Mouse (Mus musculus): Measurements from ENCODE around the gene Ccdc167. TPM values are rescaled to one million over a fixed set of nuclear protein-coding genes. Genes with fewer than 3 reads are reported as not detected.
A peak's percentile ranks its signal among the peaks of the same experiment; 100 is the strongest.

Gene Ccdc167
- polyA plus RNA-seq, 1 experiment from 2014 or later, result 16.8 TPM

DNA sequence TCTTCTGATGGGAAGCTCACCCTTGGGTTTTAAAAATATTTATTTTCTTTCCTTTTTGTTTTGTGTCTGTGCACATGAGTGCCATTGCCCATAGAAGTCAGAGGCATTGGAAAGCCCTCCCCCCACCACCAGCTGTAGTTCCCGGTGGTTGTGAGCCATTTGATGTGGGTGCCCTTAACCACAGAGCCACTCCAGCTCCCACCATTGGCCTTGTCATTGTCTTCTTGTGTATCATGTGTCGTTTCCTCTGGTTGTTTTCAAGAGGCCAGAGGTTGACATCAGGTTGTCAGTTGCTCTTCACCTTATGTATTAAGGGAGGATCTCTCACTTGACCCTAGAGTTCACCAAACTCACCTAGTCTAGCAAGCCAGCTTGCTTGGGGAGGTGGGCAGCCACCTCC is 23.3 kb downstream of the Ccdc167 start:
- H3K27me3 ChIP-seq (ENCODE audit: insufficient read depth, poor library complexity, severe bottlenecking), result no peaks in the 10 kb centered on the region
- no peak overlapping the region for H3K4me3 ChIP-seq
- H3K4me1 ChIP-seq (replicated peaks), result no peaks in the 10 kb centered on the region
- 85% methylated on average over 2 of the region's 2 CpGs for WGBS
- H3K36me3 ChIP-seq, result peaks cover 92% of the 10 kb centered on the region
- no peak for DNase-seq (ENCODE audit: low spot score)
- no peaks in the 10 kb centered on the region for H3K9me3 ChIP-seq
- no peak overlapping the region for H3K27ac ChIP-seq

DNA sequence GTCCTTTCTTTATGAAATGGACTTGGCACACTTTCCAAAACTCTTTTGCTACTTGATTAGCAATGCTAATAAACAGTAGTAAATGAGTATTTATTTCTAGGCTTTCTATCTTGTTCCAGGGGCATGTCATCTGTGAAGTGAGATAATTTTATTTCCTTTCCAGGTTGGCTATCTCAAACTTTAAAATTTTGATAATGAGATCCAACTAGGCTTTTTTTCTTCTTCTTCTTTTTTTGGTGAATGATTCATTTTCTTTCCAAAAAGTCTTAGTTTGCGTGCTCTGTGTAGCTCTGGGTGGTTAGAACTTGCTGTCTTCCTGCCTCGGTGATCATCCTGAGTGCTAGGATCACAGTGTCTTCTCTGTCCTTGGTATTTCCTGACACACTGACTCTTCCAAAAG is 24.0 kb downstream of the Ccdc167 start:
- peaks cover 92% of the 10 kb centered on the region for H3K36me3 ChIP-seq
- H3K27ac ChIP-seq, result no peak overlapping the region
- 93% methylated on average over 2 of the region's 2 CpGs for WGBS

DNA sequence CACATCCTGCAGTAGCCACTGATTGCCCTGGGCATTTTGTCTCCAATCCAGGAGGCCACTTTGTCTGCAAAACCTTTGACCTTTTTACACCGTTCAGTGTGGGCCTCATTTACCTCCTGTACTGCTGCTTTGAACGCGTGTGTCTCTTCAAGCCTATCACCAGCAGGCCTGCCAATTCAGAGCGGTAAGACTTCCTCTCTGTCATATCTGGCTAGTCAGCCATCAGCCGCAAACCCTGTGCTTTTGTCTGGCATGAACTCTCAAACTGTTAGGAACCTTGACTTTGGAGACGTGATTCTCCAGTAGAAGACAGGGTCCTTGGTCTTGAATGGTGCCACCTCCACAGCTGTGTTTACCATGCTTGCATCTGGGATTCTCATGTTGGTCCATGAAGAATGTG is 26.6 kb downstream of the Ccdc167 start:
- H3K27ac ChIP-seq, result no peak overlapping the region
- 82% methylated on average over 6 of the region's 6 CpGs for WGBS
- DNase-seq (ENCODE audit: low spot score), result no peak
- no peaks in the 10 kb centered on the region for H3K27me3 ChIP-seq (ENCODE audit: insufficient read depth, poor library complexity, severe bottlenecking)
- H3K4me1 ChIP-seq (replicated peaks), result 0 out of 2 replicates have a peak, but pooled peaks cover 2% of the 10 kb centered on the region
- H3K36me3 ChIP-seq, result peaks cover 92% of the 10 kb centered on the region
- no peak overlapping the region for H3K4me3 ChIP-seq
- H3K9me3 ChIP-seq, result no peaks in the 10 kb centered on the region

More for the DNA sequence above, 24.0 kb downstream of the Ccdc167 start:
- H3K27me3 ChIP-seq (ENCODE audit: insufficient read depth, poor library complexity, severe bottlenecking), result no peaks in the 10 kb centered on the region
- DNase-seq (ENCODE audit: low spot score), result no peak
- H3K9me3 ChIP-seq, result no peaks in the 10 kb centered on the region
- H3K4me3 ChIP-seq, result no peak overlapping the region
- no peaks in the 10 kb centered on the region for H3K4me1 ChIP-seq (replicated peaks)

DNA sequence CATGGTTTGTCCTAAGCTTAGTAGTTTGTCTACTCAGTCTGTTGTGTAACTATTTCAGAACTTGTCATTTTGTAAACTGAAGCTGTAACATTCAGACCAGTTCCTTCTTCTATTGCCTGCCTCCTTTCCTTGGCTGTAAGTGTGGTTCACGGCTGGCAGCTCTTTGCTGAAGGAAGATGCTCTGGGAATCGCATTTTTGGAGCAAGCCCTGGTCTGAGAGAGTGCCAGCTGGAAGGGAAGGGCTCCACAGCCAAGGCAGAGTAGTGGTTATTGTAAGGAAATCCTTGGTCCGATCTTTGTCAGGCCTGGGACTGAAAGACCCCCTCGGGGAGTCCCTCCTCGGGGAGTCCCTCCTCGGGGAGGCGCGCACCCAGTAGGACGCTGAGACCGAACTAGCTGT is 28.2 kb downstream of the Ccdc167 start:
- Histone ChIP-seq H3K27ac (no peak overlapping the region), H3K4me1 (replicated peaks) (0 out of 2 replicates have a peak, but pooled peaks cover 2% of the 10 kb centered on the region), H3K27me3 (ENCODE audit: insufficient read depth, poor library complexity, severe bottlenecking) (no peaks in the 10 kb centered on the region), H3K36me3 (peaks cover 92% of the 10 kb centered on the region), H3K9me3 (no peaks in the 10 kb centered on the region), H3K4me3 (no peak overlapping the region)
- DNase-seq (ENCODE audit: low spot score), result no peak
- 93% methylated on average over 10 of the region's 10 CpGs for WGBS

DNA sequence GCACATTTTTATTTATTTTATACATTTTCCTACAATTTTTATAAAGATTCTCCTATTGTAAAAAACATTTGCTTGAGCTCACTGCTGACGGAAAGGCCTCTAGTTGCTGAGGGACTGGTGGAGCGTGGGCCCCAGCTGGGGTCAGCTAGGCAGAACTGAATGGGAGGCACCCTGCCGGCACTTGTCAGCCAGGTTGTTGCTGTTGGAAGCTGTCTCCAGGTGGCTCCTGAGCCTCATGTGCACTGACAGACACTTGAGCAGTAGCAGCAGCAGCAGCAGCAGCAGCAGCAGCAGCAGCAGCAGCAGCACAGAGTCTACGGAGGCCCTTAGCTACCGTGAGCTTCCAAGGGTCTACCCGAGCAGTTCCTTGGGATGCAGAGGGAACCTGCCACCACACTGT is 29.5 kb downstream of the Ccdc167 start:
- no peak for DNase-seq (ENCODE audit: low spot score)
- Histone ChIP-seq H3K36me3 (peaks cover 97% of the 10 kb centered on the region), H3K27ac (peak overlapping the region; percentile 4; the same call in 1 of the 2 replicates)

DNA sequence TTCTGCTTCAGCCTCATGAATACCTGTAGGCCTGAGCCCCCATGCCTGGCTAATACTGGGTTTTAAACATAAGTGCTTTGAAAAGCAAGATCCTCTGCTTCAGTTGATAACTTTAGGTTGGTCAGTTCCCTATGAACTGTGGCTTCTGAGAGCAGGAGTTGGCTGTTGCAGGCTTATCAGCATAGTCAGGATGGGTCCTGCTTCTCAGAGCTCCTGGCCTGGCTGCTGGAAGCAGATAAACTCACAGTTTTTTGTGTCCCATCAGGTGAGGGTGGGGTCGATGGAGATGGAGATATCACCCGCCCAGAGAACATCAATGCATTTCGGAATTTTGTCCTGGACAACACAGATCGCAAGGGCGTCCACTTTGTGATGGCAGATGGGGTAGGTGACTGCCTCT is 30.1 kb downstream of the Ccdc167 start:
- DNase-seq (ENCODE audit: low spot score), result no peak
- H3K9me3 ChIP-seq, result no peaks in the 10 kb centered on the region
- no peak overlapping the region for H3K4me3 ChIP-seq
- 0 out of 2 replicates have a peak, but pooled peaks cover 2% of the 10 kb centered on the region for H3K4me1 ChIP-seq (replicated peaks)
- no peak overlapping the region for H3K27ac ChIP-seq
- peaks cover 100% of the 10 kb centered on the region for H3K36me3 ChIP-seq
- H3K27me3 ChIP-seq (ENCODE audit: insufficient read depth, poor library complexity, severe bottlenecking), result no peaks in the 10 kb centered on the region
- 93% methylated on average over 5 of the region's 5 CpGs for WGBS

More for the DNA sequence above, 29.5 kb downstream of the Ccdc167 start:
- H3K4me1 ChIP-seq (replicated peaks), result 0 out of 2 replicates have a peak, but pooled peaks cover 2% of the 10 kb centered on the region
- no peaks in the 10 kb centered on the region for H3K27me3 ChIP-seq (ENCODE audit: insufficient read depth, poor library complexity, severe bottlenecking)
- H3K9me3 ChIP-seq, result no peaks in the 10 kb centered on the region
- H3K4me3 ChIP-seq, result no peak overlapping the region
- WGBS, result 72% methylated on average over 6 of the region's 6 CpGs

DNA sequence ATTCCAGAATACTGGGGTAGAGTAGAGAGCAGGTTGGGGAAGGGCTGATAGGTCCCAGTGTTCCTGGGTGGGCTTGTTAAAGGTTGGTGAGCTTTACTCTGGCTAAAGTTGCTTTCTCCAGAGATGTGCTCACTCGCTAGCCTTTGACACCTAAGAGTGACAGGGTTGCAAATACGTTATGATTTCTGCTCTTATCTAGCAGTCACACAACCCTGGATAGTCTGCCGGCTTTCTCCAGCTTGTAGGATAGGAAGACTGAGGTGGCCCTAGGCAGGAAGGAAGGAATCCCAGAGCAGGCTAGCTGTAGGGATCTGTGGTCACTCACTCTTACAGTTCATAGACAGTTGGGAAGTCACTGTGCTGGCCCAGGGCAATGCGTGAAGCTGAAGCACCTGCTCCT is 32.6 kb downstream of the Ccdc167 start:
- H3K4me1 ChIP-seq (replicated peaks), result peaks cover 3% of the 10 kb centered on the region; the same call in 1 of the 2 replicates
- H3K27ac ChIP-seq, result no peak overlapping the region
- no peaks in the 10 kb centered on the region for H3K9me3 ChIP-seq
- H3K4me3 ChIP-seq, result no peak overlapping the region
- DNase-seq (ENCODE audit: low spot score), result no peak
- H3K27me3 ChIP-seq (ENCODE audit: insufficient read depth, poor library complexity, severe bottlenecking), result no peaks in the 10 kb centered on the region
- peaks cover 99% of the 10 kb centered on the region for H3K36me3 ChIP-seq
- WGBS, result 92% methylated on average over 4 of the region's 4 CpGs

DNA sequence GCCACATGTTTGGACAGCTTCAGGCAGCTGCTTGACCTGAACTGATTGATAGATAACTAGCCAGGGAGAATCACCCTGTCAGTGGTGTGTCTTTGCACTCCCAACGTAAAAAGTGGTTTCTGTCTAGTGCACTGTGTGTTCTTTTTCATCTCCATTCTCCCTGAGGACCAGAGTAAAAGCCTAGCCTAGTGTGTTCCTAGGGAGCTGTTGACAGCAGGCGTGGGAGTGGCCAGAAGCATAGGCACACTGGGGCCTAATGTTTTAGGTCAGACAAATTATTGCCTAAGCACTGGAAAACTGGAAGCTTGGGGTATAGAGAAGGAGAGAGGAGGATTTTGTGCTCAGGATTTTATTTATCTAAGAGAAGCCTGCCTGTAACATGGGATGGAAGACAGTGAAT is 33.7 kb downstream of the Ccdc167 start:
- peaks cover 6% of the 10 kb centered on the region; the same call in 1 of the 2 replicates for H3K4me1 ChIP-seq (replicated peaks)

DNA sequence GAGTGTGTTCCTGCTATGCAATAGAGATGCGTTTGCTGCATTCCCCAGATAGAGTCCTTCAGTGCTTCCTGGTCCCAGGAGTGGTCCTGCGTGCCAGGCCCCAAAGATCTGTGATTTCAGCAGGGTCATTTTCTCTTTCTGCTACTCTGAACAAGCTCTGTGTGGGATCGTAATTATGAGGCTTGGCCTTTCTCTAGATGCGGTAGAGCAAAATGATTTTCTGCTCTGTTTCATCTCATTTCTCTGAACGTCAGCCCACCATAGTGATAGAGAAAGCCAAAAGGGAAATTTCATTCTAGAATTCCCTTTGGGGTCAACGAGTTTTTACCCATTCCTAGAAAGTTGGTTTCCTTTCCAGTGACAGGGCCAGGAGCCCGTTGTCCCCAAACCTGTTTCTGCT is 34.6 kb downstream of the Ccdc167 start:
- H3K27me3 ChIP-seq (ENCODE audit: insufficient read depth, poor library complexity, severe bottlenecking), result no peaks in the 10 kb centered on the region
- WGBS, result 85% methylated on average over 7 of the region's 7 CpGs
- H3K36me3 ChIP-seq, result peaks cover 99% of the 10 kb centered on the region
- DNase-seq (ENCODE audit: low spot score), result no peak
- no peak overlapping the region for H3K4me3 ChIP-seq
- peaks cover 6% of the 10 kb centered on the region; the same call in 1 of the 2 replicates for H3K4me1 ChIP-seq (replicated peaks)
- 0 out of 2 replicates have a peak overlapping the region, but pooled peaks have one; percentile 0 for H3K27ac ChIP-seq
- H3K9me3 ChIP-seq, result no peaks in the 10 kb centered on the region

More for the DNA sequence above, 33.7 kb downstream of the Ccdc167 start:
- Histone ChIP-seq H3K27me3 (ENCODE audit: insufficient read depth, poor library complexity, severe bottlenecking) (no peaks in the 10 kb centered on the region), H3K9me3 (no peaks in the 10 kb centered on the region), H3K36me3 (peaks cover 99% of the 10 kb centered on the region), H3K4me3 (no peak overlapping the region), H3K27ac (no peak overlapping the region)
- WGBS, result 78% methylated on average over 2 of the region's 2 CpGs
- DNase-seq (ENCODE audit: low spot score), result no peak

DNA sequence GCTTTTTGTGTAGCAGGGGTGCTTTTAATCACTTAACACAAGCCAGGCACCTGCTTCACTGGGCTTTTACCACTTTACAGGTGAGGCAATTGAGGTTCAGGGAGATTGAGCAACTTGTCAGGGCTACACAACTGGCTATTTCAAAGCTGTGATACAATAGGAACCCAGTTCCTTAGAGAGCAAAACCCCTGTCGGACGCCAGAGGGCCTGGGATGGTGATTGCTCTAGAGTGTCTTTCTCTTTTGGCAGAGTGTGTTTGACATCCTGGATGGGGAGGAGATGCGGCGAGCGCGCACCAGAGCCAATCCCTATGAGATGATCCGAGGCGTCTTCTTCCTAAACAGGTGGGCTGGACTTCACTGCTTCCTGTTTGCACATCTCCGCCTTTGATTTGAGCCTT is 35.2 kb downstream of the Ccdc167 start:
- H3K9me3 ChIP-seq, result no peaks in the 10 kb centered on the region
- no peaks in the 10 kb centered on the region for H3K27me3 ChIP-seq (ENCODE audit: insufficient read depth, poor library complexity, severe bottlenecking)
- peaks cover 6% of the 10 kb centered on the region; the same call in 1 of the 2 replicates for H3K4me1 ChIP-seq (replicated peaks)
- WGBS, result 95% methylated on average over 9 of the region's 9 CpGs
- no peak overlapping the region for H3K4me3 ChIP-seq
- peak overlapping the region; percentile 0; the same call in 1 of the 2 replicates for H3K27ac ChIP-seq
- no peak for DNase-seq (ENCODE audit: low spot score)
- peaks cover 99% of the 10 kb centered on the region for H3K36me3 ChIP-seq

DNA sequence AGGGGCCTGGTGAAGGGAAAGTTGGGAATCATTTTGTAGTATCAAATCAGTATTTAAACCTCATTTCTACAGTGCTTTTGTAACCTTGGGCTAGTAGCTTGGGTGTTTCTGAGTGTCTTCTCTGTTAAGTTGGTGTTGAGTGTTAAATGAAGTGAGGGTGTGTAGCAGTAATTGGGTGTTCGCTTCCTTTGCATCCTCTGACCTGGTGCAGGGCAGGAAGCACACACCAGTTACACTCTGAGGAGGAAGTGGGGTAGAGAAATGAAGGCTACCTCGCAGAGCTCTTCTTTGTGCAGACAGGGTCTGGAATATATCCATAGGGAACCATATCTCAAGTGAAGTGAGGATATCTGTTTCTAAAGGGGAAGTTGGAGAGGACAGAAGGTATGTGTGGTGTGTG is 35.9 kb downstream of the Ccdc167 start:
- 93% methylated on average over 2 of the region's 2 CpGs for WGBS
- H3K27ac ChIP-seq, result peak overlapping the region; percentile 69

DNA sequence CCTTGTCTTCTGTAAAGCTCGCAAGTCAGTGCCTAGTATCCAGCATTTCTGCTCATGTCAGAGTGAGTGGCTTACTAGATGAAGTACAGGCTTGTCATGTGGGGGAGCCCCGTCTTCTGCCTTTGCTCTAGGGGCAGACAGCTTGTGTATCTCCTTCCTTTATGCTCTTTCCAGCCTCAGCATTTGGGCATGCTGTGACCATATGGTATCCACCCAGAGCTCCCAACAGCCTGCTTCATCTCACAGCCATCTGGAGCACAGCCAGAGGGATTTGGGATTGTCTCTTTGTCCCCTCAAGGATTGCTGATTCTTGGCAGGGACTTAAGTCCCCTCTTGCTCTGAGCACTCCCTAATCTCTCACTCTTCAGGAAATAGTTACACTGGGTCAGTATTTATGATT is 36.7 kb downstream of the Ccdc167 start:
- peak overlapping the region; percentile 42; the same call in 1 of the 2 replicates for H3K27ac ChIP-seq
- H3K4me1 ChIP-seq (replicated peaks), result peaks cover 4% of the 10 kb centered on the region; the same call in 1 of the 2 replicates
- H3K4me3 ChIP-seq, result no peak overlapping the region
- no peaks in the 10 kb centered on the region for H3K9me3 ChIP-seq
- 80% methylated on average over 2 of the region's 2 CpGs for WGBS
- peaks cover 99% of the 10 kb centered on the region for H3K36me3 ChIP-seq
- no peaks in the 10 kb centered on the region for H3K27me3 ChIP-seq (ENCODE audit: insufficient read depth, poor library complexity, severe bottlenecking)
- DNase-seq (ENCODE audit: low spot score), result no peak

More for the DNA sequence above, 35.9 kb downstream of the Ccdc167 start:
- DNase-seq (ENCODE audit: low spot score), result no peak
- H3K9me3 ChIP-seq, result no peaks in the 10 kb centered on the region
- no peak overlapping the region for H3K4me3 ChIP-seq
- no peaks in the 10 kb centered on the region for H3K27me3 ChIP-seq (ENCODE audit: insufficient read depth, poor library complexity, severe bottlenecking)
- H3K4me1 ChIP-seq (replicated peaks), result peaks cover 6% of the 10 kb centered on the region; the same call in 1 of the 2 replicates
- H3K36me3 ChIP-seq, result peaks cover 99% of the 10 kb centered on the region

DNA sequence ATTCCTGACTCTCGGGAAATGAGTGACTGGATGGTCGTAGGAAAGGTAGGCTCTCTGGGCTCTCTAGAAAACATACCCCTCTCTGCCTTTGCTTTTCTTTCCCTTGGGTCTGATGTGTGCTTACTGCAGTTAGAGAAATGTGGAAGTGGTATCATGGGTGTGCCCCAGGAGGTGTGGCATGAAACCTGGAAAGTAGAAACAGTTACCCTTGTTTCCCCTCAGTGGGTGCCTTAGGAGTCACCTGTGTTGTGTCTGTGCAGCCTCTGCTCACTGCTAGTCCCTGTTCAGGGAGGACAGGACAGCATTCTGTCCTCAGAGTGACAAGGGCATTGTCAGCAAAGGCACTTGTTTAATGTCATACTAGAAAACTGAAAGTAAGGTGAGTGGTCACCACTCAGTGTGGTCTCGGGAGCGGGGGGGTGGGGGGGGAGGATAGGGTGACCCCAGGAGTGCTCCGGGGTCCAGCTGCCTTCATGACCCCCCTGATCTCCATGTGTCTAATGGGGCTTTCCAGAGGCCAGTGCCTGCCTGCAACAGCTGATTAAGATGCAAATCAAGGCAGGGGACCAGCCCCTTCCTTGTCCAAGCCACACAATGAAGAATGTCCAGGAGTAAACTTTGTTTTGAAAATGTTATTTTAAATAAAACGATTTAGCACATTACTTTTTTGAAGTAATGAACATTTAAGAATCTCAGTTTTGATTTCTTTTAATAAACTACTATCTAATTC is 37.6 kb downstream of the Ccdc167 start:
- Histone ChIP-seq H3K27me3 (ENCODE audit: insufficient read depth, poor library complexity, severe bottlenecking) (no peaks in the 10 kb centered on the region), H3K36me3 (peaks cover 99% of the 10 kb centered on the region), H3K4me1 (replicated peaks) (peaks cover 4% of the 10 kb centered on the region; the same call in 1 of the 2 replicates), H3K27ac (peak overlapping the region; percentile 35; the same call in 1 of the 2 replicates), H3K4me3 (no peak overlapping the region), H3K9me3 (no peaks in the 10 kb centered on the region)
- no peak for DNase-seq (ENCODE audit: low spot score)
- 83% methylated on average over 6 of the region's 6 CpGs for WGBS
